Mouse (Mus musculus): ENCODE measurements around the gene Tmem120b. TPM values are rescaled to one million over a fixed set of nuclear protein-coding genes. Genes with fewer than 3 reads are reported as not detected.

The Tmem120b gene
- total and polyA plus RNA-seq, 2 experiments from 2014 or later = 8.7 to 11.1 TPM

DNA sequence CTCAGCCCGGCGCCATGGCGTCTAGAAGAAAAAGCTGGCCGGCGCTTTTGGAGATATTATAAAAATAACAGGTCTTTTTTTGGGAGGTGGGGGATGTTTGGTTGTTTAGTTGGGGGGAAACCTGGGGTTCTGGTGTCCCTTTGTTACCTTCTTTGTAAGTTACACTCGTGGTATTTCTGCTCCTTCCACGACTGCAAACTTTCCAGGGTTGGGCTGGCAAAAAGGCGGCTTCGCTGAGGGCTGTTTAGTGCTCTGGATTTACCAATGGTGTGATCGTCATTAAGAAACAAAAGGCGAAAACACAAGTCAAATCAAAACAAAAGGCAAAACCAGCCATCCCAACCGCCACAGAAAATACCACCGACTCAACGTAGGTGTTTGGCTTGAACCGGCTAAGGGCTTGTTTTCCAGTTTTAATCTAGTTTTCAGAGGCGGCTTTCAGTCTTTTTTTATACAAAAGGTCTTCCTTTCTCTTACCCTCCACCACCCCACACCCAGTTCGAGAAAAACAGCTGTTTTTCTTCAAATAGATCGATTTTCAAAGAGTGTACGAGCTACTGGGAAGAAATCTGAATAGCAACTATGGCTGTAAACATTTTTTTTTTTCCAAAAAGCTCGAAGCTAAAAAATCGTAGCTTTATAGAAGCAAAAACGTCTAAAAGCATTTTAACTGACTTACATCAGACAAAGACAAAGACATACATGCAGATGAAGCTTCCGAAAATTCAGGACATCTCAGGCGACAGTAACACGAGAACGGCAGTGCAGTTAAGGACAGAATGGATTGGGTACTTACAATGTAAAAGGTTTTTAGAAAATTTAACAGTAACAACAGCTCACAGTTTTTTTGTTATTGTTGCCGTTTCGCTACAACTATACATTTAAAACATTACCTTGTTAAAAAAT lies 71.8 kb downstream of the Tmem120b start:
- Histone ChIP-seq H3K27me3 (ENCODE audit: control insufficient read depth, insufficient read depth, low read length) (no peaks in the 10 kb centered on the region), H3K9me3 (replicated peaks; ENCODE audit: control insufficient read depth, low read length) (no peaks in the 10 kb centered on the region), H3K4me2 (ENCODE audit: low read depth, low read length) (peak overlapping the region; percentile 98), H3K9ac (replicated peaks; ENCODE audit: low read depth, low read length) (peak overlapping the region; percentile 95), H3K27ac (ENCODE audit: low read depth) (peak overlapping the region; percentile 100), H3K4me3 (ENCODE audit: low read depth, low read length) (peak overlapping the region; percentile 92), H3K36me3 (replicated peaks; ENCODE audit: control insufficient read depth, insufficient read depth, low read length) (no peaks in the 10 kb centered on the region), H3K4me1 (ENCODE audit: control insufficient read depth, insufficient read depth) (peaks cover 38% of the 10 kb centered on the region)
- ATAC-seq (ENCODE audit: insufficient read depth, low read depth) (no peak), DNase-seq (ENCODE audit: low spot score) (no peak)
- TF ChIP-seq EP300 (IDR thresholded peaks at IDR 0.05; ENCODE audit: low read depth) (0 out of 2 replicates have a peak, but pooled peaks have one; percentile 51), CTCF (IDR thresholded peaks at IDR 0.05; ENCODE audit: low read depth) (no peak)
- 4% methylated on average over 28 of the region's 28 CpGs for WGBS

GRCm38 (mm10) chr5:123140694-123141554 lies 72.7 kb downstream of the Tmem120b start:
- H3K27ac ChIP-seq (ENCODE audit: low read depth) = peak overlapping the region; percentile 100
- WGBS = under 1% methylated on average over 31 of the region's 31 CpGs
- peak overlapping the region; percentile 92 for H3K4me3 ChIP-seq (ENCODE audit: low read depth, low read length)
- peak overlapping the region; percentile 98 for H3K4me2 ChIP-seq (ENCODE audit: low read depth, low read length)
- DNase-seq (ENCODE audit: low spot score) (peak; percentile 96), ATAC-seq (ENCODE audit: insufficient read depth, low read depth) (peak; percentile 21; the same call in 1 of the 2 replicates)
- 0 out of 2 replicates have a peak, but pooled peaks cover 5% of the 10 kb centered on the region for H3K36me3 ChIP-seq (replicated peaks; ENCODE audit: control insufficient read depth, insufficient read depth, low read length)
- H3K27me3 ChIP-seq (ENCODE audit: control insufficient read depth, insufficient read depth, low read length) = no peaks in the 10 kb centered on the region
- no peaks in the 10 kb centered on the region for H3K9me3 ChIP-seq (replicated peaks; ENCODE audit: control insufficient read depth, low read length)
- peaks cover 38% of the 10 kb centered on the region for H3K4me1 ChIP-seq (ENCODE audit: control insufficient read depth, insufficient read depth)
- TF ChIP-seq CTCF (IDR thresholded peaks at IDR 0.05; ENCODE audit: low read depth) (no peak), EP300 (IDR thresholded peaks at IDR 0.05; ENCODE audit: low read depth) (no peak; the same call in 1 of the 2 replicates)
- peak overlapping the region; percentile 98 for H3K9ac ChIP-seq (replicated peaks; ENCODE audit: low read depth, low read length)

GRCm38 (mm10) chr5:123141555-123142160 lies 73.4 kb downstream of the Tmem120b start:
- Histone ChIP-seq H3K27ac (ENCODE audit: low read depth) (peak overlapping the region; percentile 100), H3K9ac (replicated peaks; ENCODE audit: low read depth, low read length) (peak overlapping the region; percentile 98), H3K9me3 (replicated peaks; ENCODE audit: control insufficient read depth, low read length) (no peaks in the 10 kb centered on the region), H3K36me3 (replicated peaks; ENCODE audit: control insufficient read depth, insufficient read depth, low read length) (peaks cover 11% of the 10 kb centered on the region), H3K4me1 (ENCODE audit: control insufficient read depth, insufficient read depth) (peaks cover 32% of the 10 kb centered on the region), H3K4me2 (ENCODE audit: low read depth, low read length) (peak overlapping the region; percentile 98), H3K27me3 (ENCODE audit: control insufficient read depth, insufficient read depth, low read length) (no peaks in the 10 kb centered on the region), H3K4me3 (ENCODE audit: low read depth, low read length) (peak overlapping the region; percentile 92)
- 1% methylated on average over 29 of the region's 38 CpGs for WGBS
- TF ChIP-seq EP300 (IDR thresholded peaks at IDR 0.05; ENCODE audit: low read depth) = no peak
- no peak for TF ChIP-seq CTCF (IDR thresholded peaks at IDR 0.05; ENCODE audit: low read depth)
- DNase-seq (ENCODE audit: low spot score) (peak; percentile 62), ATAC-seq (ENCODE audit: insufficient read depth, low read depth) (no peak)

DNA sequence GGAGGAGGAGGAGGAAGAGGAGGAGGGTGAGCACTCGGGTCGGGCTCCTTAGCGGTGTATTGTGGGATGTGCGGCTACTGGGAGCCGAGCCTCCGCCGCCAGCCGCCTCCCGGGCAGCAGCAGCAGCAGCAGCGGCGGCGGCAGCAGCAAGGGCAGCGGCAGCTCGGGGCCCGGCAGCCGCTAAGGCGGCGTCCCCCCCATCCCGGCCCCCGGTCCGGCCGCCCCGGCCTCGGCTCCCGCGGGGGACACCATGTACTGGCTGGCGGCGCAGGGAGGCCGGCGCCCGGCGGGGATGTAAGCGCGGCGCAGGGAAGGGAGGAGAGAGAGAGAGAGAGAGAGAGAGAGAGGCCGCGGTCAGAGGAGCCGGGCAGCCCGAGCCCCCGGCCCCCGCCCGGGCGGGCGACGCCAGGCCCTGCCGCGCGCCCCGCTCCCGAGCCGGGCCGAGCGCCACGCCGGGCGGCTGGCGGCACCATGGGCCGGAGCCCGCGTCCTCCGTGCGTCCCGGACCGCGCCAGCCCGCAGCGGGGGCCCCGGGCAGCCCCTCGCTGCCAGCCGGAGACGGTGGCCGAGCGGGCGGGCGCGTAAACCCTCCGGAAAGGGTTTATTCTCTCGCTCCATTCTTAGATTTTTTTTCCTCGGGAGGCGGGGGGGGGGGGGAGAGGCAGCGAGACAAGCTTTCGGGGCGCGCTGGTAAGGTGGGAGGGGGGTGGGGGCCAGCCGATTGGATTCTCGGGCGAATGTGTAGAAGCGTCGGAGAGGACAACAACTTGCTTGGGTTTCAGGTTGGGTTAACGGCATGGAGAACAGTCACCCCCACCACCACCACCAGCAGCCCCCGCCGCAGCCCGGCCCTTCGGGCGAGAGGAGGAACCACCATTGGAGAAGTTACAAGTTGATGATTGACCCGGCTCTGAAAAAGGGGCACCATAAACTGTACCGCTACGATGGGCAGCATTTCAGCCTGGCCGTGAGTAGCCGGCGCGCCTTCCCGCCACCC lies 74.2 kb downstream of the Tmem120b start, which contains the start of gene Setd1b:
Gene Setd1b (plus strand): TSS at position 33 of the 997 bp plus-strand sequence.
- H3K9ac ChIP-seq (replicated peaks; ENCODE audit: low read depth, low read length) = peak within 1 kb of the TSS; percentile 98
- peak within 1 kb of the TSS; percentile 92 for H3K4me3 ChIP-seq (ENCODE audit: low read depth, low read length)
- H3K36me3 ChIP-seq (replicated peaks; ENCODE audit: control insufficient read depth, insufficient read depth, low read length) = peaks cover 19% of the 10 kb centered on the region
- peak; percentile 37 for DNase-seq (ENCODE audit: low spot score)
- peak within 1 kb of the TSS; percentile 98 for H3K4me2 ChIP-seq (ENCODE audit: low read depth, low read length)
- ATAC-seq (ENCODE audit: insufficient read depth, low read depth) = peak; percentile 9; the same call in 1 of the 2 replicates
- peaks cover 24% of the 10 kb centered on the region for H3K4me1 ChIP-seq (ENCODE audit: control insufficient read depth, insufficient read depth)
- WGBS = under 1% methylated on average over 62 of the region's 103 CpGs
- TF ChIP-seq EP300 (IDR thresholded peaks at IDR 0.05; ENCODE audit: low read depth) = no peak
- no peak for TF ChIP-seq CTCF (IDR thresholded peaks at IDR 0.05; ENCODE audit: low read depth)
- H3K27ac ChIP-seq (ENCODE audit: low read depth) = peak within 1 kb of the TSS; percentile 100
- H3K9me3 ChIP-seq (replicated peaks; ENCODE audit: control insufficient read depth, low read length) = no peaks in the 10 kb centered on the region
- H3K27me3 ChIP-seq (ENCODE audit: control insufficient read depth, insufficient read depth, low read length) = no peaks in the 10 kb centered on the region
